Mouse (Mus musculus): ENCODE results near the gene Dnah1. TPM values are rescaled to one million over a fixed set of nuclear protein-coding genes. Genes with fewer than 3 reads are reported as not detected.

Dnah1 gene
- total RNA-seq, 1 experiment from 2014 or later: 0.12 TPM

DNA sequence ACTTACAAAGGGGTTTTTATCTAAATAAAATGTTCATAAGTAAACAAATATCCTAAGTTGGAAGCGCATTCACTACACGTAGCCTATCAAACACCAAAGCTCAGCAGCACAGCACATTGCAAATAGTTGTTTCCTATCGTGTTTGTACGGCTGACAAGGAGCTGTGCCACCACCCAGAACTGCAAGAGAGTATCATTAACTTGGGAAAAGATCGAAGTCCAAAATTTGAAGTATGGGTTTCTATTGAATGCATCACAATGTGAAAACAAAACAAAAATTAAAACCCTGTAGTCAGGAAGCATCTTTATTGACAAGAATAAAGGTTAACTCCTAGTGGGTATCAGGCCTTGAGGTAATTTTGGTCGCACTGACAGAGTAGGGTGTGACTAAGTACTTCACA, 75.3 kb downstream of the Dnah1 start:
- no peak for ATAC-seq (ENCODE audit: extremely low read depth, insufficient number of reproducible peaks, low FRiP score, poor library complexity, severe bottlenecking)

DNA sequence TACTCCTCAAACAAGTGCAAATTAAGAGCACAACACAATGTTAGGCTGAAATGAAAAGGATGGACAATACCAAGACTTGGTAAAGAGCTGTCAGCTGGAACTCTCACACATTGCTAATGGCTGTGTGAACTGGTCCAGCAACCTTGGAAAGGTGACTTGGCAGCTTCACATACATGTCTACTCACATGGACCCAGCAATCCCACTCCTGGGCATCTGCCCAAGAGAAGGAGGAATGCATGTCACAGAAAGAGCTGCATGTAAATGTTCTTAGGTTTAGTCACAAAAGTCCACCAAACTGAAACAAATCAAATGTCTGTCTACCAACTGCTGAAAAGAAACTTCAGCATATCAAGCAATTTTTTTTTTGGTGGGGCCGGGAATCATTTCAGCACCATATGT, 77.8 kb downstream of the Dnah1 start:
- ATAC-seq (ENCODE audit: extremely low read depth, insufficient number of reproducible peaks, low FRiP score, poor library complexity, severe bottlenecking): no peak

DNA sequence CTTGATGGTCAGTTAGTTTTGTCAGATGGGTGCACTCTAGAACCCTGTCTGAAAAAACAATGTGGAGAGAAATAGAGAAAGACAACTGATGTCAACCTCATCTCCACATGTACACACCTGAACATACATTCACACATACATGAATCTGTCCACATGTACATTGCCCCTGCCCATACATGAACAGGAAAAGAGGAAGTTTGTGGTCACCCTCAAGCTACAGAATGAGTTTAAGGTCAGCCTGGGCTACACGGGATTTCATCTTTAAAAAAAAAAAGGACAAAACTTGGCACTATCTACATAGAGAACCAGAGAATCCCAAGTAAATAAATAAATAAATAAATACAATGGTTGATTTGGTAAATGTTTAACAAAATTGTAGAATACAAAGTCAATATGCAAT, 78.9 kb downstream of the Dnah1 start:
- no peak for ATAC-seq (ENCODE audit: extremely low read depth, insufficient number of reproducible peaks, low FRiP score, poor library complexity, severe bottlenecking)

DNA sequence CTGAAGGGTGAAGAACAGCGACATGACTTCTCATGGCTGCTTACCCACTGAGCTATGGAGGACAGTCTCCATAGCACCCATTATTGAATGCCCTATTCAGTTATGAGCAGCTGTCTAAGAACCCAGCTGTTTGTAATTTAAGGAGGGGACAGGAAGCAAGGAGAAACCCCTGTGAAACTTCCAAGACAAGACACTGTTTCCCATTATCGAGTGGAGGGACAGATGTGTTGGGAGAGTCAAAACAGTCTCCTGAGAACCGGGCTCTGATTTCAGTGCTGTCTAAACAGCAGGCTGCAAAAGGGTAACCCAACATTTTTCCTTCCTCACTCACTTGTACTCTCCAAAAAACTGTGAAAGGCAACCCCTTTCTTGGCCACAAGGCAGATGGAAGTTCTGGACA, 83.2 kb downstream of the Dnah1 start:
- no peak for ATAC-seq (ENCODE audit: extremely low read depth, insufficient number of reproducible peaks, low FRiP score, poor library complexity, severe bottlenecking)

DNA sequence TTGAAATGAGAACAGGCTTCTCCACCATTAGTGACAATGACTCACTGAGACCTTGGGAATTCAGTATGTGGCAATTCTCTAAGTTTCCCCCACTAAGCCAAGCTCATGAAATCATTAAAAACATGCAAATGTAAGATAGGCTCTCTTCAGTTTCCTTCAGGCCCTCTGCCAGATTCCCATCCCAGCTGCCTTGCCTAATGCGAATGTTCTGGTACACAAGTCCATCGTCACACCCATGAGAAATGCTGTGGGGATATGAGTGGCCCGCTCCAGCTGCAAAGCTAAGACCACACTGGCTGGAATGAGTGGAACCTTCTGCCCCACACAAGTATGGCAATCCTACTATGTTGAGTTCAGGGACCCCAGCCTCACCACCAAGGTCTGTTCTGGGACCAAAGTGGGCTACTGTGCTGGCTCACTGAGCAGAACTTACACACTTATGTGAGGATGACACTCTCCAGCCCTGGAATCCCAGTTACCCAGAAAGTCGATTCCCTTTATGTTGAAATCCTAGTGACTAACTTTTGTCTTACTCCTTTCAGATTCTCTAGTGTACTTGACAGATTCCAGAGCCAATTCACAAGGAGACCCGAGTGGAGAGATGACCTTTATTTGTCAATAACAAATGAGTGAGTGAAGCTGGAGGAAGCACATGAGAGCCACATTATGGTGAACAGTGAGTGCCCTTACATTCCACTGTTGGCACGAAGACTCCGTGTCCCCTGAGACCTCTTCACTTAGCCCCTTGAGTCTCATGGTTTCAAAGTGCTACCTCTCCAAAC, 86.4 kb downstream of the Dnah1 start:
- no peak for ATAC-seq (ENCODE audit: extremely low read depth, insufficient number of reproducible peaks, low FRiP score, poor library complexity, severe bottlenecking)

DNA sequence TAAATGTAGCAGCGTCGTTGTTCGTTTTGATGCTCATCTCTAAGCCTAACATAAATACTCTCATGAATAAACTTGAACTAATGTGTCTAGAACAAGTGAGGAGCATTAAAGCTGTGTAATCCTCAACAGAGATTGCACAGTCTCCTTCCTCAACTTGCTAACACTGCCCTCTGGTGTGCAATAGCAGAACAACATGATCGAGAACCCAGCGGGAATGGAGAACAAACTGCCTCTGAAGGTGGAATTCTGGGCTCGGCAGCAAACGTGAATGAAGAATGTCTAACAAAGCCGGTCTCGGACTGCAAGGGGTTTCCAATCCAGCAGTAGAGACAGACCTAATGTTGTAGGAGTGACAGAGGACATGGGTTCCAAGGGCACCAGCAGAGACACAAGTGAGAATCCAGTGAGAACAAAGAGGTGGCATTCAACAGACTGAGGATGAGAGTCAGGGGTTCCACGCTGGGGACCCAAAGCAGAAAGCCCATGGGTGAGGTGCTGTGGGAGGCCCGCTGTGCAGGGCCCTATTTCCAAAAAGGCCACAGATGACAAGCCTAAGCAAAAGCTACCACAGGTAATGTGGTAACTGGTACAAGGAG, 89.6 kb downstream of the Dnah1 start:
- ATAC-seq (ENCODE audit: extremely low read depth, insufficient number of reproducible peaks, low FRiP score, poor library complexity, severe bottlenecking): peak; percentile 78; the same call in 1 of the 2 replicates

DNA sequence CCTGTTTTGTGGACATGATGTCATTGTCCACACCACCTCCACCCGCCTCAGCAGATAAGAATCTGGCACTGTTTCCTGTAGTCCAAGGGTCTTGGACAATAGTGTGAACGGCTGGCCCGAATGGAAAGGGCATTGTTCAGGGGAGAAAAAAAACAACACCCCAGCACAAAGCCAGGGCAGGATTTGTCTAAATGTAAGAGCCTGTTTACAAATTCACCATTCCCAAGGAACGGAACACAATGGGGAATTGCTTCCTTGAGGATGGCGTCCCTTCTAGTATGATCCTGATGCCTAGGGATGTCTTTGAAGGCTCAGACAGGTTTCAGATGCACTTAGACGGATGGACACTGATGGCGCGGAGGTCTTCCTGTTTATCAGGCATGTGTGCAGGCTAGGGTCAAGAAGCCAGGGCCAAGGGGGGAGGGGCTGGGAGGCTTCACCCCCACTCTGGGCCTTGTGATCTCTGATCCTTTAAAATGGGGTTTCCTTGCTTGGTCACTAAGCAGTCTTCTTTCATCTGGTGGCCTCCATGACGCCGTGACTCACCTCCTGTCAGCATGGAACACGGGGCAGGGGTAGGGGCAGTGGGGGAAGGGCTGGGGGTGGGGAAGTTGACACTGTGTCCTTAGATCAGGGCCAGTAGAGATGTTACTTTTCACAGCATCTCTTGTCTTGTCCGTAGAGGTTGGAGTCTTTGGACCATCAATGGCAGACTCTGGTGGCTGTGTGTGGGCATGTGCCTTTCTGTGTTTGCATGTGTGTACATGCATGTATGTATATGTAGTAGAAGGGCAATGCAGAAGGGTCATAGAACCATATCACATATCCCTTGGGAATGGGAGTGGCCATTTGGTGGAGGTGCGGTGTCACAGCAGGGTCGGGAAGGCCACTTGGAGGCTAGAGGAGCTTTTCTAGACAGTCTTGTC, 90.4 kb downstream of the Dnah1 start:
- ATAC-seq (ENCODE audit: extremely low read depth, insufficient number of reproducible peaks, low FRiP score, poor library complexity, severe bottlenecking): no peak

DNA sequence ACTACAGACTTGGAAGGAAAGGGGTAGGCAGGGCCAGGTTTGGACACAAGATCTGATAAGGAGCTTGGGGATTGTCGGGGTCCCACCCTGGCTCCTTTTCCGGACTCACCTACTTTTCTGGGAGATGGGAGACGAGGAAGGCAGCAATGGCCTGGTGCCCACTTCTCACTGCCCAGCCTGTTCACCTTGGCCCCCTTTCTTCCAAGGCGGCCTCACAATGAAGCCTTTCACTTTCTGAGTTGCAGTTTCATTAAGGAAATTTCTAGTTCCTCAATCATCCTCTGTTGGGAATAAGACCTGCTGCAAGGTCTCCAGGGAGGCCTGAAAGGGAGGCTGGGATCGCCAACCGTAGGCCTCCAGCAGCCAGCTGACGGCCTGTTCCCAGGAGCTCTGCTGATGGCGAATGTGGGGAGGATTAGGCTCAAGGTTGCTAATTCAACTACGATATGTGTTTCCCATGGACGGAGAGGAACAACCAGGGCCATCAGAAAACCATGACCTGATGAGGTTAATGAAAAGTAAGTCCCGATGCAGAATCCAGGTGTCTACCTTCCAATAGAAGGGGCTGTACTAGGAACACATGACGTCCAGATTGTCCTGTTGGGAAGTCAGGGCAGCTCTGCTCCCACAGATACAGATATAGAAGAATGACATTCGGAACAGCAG, 91.2 kb downstream of the Dnah1 start:
- ATAC-seq (ENCODE audit: extremely low read depth, insufficient number of reproducible peaks, low FRiP score, poor library complexity, severe bottlenecking): no peak

DNA sequence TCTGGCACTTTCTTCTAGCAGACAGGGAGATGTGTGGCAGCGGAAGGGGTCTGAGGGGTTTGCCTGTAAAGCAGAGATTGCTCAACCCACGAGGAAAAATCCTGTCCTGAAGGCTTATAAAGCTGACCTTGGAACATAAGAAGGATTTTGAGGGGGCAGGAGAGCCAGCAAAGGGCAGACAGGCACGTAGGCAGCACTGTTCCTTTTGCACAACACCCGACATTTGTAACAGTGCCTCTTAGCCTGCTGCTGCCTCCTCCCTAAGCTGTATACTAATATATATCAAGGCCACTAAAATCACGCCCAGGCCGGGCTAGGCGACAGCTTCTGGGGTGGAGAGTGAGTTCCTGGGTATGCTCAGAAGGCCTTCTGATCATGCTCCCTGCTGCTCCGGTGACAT, 93.3 kb downstream of the Dnah1 start:
- no peak for ATAC-seq (ENCODE audit: extremely low read depth, insufficient number of reproducible peaks, low FRiP score, poor library complexity, severe bottlenecking)

DNA sequence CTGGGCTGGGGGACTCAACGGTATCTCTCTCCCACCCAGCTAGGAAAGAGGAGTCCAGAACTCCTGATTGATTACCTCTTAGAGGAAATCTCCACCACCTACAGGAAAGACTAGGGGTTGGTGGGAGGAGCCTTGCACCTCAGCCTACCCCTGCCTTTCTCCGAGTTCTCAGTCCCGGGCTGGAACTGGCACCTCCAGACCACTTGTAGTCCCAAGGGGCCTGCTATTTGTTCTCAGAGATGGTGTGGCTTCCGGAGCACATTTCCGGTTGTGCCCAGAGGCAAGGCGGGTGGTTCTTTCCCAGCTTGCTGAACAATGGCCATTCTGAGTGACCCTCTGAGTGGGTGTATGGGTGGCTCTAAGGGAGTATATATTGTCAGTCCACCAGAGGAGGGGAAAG, 95.5 kb downstream of the Dnah1 start:
- peak; percentile 47 for ATAC-seq (ENCODE audit: extremely low read depth, insufficient number of reproducible peaks, low FRiP score, poor library complexity, severe bottlenecking)

DNA sequence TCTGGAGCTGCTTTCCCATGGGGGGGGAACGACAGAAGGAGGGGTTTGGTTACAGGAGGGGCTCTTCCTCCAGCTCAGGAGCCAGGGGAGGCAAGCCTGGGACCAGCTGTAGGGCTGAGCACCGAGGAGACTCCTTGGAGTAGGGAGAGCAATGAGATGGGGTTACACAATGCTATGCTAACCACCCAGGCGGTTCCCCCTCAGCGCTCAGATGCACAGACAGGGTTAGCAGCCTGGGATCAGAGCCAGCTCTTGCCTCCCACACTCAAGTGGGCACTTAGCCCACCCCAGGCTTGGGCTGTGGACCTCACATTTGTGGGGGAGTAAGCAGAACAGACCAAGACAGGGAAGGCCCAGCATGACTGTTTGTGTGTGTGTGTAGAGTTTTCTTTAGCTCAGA, 96.7 kb downstream of the Dnah1 start:
- no peak for ATAC-seq (ENCODE audit: extremely low read depth, insufficient number of reproducible peaks, low FRiP score, poor library complexity, severe bottlenecking)

DNA sequence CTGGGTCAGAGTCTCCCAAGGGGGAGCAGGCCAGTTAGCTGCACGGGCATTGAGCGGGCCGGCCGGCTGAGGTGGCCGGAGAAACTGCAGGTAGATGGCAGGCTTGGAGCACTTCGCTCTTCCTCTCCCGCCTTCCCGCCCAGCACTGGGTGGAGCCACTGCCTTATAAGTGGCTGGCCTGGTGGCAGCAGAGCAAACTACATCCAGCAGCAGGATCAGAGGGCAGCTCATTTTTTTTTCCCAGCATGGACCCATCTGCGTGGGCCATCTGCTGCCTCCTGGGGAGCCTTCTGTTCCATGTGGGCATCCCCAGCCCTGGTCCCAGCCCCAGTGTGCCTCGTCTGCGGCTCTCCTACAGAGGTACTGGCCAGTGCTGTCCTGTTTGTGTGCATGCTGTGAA, 106.0 kb downstream of the Dnah1 start, which contains the start of gene Sema3g:
TSS of gene Sema3g (plus strand) at position 195 of the 400 bp plus-strand sequence.
- ATAC-seq (ENCODE audit: extremely low read depth, insufficient number of reproducible peaks, low FRiP score, poor library complexity, severe bottlenecking): peak; percentile 30; the same call in 1 of the 2 replicates

DNA sequence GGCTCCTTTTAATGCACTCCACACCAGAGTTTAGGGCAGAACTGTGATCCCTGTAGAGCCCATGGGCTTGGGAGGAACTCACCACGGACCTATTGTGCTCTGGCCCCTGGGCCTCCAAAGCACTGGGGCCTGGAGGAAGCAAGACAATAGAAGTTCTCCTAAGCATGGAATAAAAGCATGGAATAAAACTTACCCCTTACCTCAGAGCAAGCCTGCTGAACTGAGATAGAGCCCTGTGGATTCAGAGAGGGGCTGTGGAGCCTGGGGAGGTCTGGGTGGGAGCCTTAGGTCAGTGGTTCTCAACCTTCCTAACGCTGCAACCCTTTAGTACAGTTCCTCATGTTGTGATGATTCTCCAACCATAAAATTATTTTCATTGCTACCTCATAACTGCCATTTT, 106.8 kb downstream of the Dnah1 start, which contains the start of gene Nisch:
TSS of gene Nisch (minus strand) at position 101 of the 400 bp plus-strand sequence.
- no peak for ATAC-seq (ENCODE audit: extremely low read depth, insufficient number of reproducible peaks, low FRiP score, poor library complexity, severe bottlenecking)

DNA sequence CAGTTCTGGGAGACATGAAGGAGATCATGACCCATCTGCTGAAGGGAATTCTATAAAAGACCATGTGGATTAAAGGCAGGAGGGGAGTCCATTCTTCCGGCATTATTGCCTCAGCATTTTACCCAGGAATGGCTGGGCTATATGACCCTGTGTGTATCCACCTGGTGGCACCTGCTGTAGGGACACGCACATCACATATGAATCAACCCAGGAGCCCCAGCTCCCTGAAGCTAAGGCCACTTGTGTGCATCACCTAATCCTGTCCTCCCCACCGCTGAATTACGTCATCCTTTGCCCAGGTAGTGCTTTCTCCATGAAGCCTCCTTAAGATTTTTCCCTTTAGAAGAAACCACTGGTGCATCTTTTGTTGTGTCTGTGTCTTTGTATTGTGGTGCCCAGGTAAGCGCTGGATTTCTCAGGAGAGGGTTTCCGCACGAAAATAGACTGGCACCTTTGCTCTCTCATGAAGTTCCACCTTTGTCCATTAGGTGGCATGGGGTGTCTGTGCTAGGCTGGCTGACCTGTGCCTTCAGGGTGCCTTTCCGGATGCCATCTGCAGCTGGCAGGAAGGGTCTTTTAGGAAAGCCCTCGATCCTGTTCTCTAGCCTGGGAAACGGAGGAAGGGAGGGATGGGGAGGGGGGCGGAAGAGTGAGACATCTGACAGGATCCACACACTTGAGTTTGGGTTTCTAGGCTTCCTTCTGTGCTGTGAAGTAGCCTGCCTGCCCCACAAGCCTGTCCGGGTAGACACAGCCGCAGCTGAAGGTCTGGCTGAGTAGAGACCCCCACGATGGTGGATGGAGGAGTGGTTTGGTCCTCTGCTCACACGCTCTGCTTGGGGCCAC, 108.3 kb downstream of the Dnah1 start:
- ATAC-seq (ENCODE audit: extremely low read depth, insufficient number of reproducible peaks, low FRiP score, poor library complexity, severe bottlenecking): peak; percentile 84

DNA sequence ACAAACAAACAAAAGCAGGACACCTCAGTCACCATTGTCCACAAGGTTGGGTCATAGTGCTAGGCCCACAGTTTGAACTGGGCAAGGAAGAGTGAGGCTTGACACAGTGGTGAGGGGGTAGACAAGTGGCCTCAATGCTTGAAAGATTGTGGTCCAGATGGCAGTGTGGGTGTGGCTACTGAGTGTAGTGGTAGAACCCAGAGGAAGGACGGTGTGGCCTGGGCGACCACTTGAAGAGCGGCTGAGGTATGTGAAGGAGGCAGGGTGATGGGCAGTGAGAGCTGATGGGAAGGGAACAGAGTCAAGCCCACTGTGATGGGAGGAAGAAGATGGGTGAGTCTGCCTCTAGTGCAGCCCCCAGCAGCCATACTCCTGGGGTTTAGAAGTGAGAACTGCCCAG, 109.0 kb downstream of the Dnah1 start:
- no peak for ATAC-seq (ENCODE audit: extremely low read depth, insufficient number of reproducible peaks, low FRiP score, poor library complexity, severe bottlenecking)

DNA sequence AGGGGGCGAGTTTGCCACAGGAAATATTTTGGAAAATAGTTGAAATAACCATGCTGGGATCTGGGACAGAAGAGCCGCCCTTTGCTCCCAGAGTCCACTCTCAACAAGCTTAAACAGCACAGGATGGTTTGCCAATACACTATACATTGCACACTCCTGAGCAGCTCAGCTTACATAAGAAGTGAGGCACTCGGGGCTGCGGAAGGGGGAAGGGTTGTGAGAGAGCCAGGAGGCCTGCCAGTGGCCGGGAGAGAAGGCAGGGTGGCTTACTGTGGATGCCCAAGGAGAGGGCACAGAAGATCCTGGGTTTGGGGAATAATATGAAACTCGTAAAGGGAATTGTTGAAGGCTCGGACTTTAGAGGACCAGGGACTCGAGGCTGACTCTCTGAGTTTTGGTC, 109.8 kb downstream of the Dnah1 start:
- no peak for ATAC-seq (ENCODE audit: extremely low read depth, insufficient number of reproducible peaks, low FRiP score, poor library complexity, severe bottlenecking)

DNA sequence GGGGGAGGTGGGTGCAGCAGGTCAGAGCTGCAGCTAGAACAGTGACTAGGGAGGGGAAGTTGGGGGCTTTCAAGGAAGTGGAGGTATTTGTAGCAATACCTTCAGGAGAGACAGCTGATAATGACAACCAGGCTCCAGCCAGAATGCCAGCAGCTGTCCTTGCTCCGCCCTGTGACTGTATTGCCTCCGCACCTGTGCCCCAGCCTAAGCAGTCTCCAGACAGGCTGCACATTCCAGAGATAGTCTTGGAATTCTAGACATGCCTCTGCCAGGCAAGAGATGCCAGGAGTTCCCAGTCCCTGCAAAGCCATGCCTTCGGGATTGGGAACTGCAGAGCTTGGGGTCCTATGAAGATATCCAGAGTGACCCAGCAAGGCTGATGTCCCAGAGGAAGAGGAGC, 111.2 kb downstream of the Dnah1 start:
- ATAC-seq (ENCODE audit: extremely low read depth, insufficient number of reproducible peaks, low FRiP score, poor library complexity, severe bottlenecking): no peak

DNA sequence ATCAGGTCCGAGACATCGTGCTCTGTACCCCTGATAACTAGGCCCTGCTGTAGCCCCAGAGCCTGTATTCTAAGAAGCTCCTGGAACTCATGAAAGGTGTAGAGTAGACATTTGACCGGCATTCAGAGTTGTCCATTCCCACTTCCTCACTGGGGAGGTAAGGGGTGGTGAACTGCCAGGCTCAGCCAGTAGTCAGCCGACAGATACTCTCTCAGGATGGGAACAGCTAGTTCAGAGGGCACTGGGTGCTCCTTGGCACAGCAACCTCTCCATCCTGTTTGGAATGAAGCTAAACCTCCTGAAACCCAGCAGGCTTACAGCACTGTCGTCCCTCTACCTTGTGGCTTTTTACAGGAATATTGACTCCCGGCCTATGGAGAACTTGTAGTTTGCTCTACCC, 111.8 kb downstream of the Dnah1 start:
- ATAC-seq (ENCODE audit: extremely low read depth, insufficient number of reproducible peaks, low FRiP score, poor library complexity, severe bottlenecking): no peak
